Mouse (Mus musculus) left cerebral cortex, adult 9 months (tissue): ENCODE measurements at regions not wholly inside any gene's neighbourhood (a gene's known extent, or its start where the extent isn't known, plus 50 kb on each side); places are given as distances from the start of the nearest gene placed in this dataset.

ENCODE experiments used
- DNase-seq, 2 experiments: peaks; one replicate each; pipeline ENCODE4 v3.0.0; 2022; ENCODE audit warnings: low spot score in 2 of 2

DNA sequence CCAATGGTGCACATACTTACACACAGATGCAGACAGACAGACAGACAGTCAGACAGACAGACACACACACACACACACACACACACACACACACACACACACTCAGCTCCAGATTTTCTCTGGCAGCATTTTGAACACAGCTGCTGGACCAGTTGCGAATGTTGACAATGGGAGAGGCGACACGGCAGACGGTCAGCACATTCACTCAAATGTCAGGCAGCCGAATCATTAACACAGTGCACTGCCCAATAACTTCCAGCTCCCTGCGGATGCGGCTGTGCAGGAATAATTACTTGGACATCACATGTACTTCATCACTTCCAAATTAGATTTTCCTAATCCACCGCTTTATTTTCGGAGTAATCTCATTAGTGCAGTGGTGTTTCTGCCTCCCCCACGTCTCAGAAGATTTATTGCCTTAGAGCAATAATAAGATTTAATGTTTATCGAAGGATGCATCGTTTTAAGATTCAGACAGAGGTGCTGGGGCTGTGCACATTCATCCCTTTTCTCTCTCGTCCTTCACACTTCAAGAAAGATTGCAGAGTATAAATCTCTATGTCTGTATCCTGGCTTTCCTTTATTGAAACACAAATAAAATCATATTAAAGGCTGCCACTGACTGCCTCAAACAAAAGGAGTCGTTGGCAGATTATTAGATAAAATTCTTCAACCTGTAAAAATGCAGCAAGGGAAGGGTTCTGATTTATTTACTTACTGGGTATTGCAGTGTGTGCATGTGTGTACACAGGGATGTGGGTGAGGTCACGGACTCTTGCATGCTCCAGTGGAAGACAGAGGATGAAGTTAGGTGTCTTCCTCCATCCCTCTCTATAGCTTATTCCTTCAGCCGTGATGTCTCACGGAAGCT lies 70.9 kb upstream of the Gas2 start:
- DNase-seq: no peak

DNA sequence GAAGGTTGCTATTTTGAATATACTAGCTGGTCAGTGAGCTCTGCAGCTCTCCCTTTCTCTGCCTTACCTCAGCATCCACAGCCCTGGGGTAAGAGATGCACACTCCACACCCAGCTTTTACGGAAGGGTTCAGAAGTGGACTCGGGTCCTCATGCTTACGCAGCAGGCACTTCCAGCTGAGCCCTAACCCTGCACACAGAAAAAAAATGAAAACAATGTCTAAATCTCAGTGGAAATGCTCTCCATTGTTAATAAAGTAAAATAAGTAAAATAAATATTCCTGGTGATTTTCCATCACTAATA lies 70.3 kb upstream of the Gas2 start:
- no peak for DNase-seq
